Mouse (Mus musculus) mouse embryonic stem cell (cell line): ENCODE measurements at regions not wholly inside any gene's neighbourhood (a gene's known extent, or its start where the extent isn't known, plus 50 kb on each side); places are given as distances from the start of the nearest gene placed in this dataset.

ENCODE experiments used
- in situ Hi-C, 2 experiments: fragments of 300-500 bp; cut with MboI; formaldehyde crosslinking; loops; 1 replicate in 1 of 2; 3 replicates in 1 of 2; pipeline ENCODE4 v1.14.3; 2019 to 2020; ENCODE audit warnings: low sequenced_read_pairs in 2 of 2, low pct_unique_long_range_greater_than_20kb in 1 of 2, mixed read lengths in 1 of 2; ENCODE audit not compliant: unreplicated experiment in 1 of 2

GRCm38 (mm10) chr3:115509658-115510057 is 205.2 kb downstream of the S1pr1 start:
- in situ Hi-C loops, result no loop called here

GRCm38 (mm10) chr3:115497420-115497819 is 217.5 kb downstream of the S1pr1 start:
- in situ Hi-C loops, result no loop called here

GRCm38 (mm10) chr3:115496110-115496509 is 218.8 kb downstream of the S1pr1 start:
- in situ Hi-C loops, result no loop called here

- in situ Hi-C loops, result no loop called here
Measured at GRCm38 (mm10) chr3:115495692-115496091, 219.2 kb downstream of the S1pr1 start.

- in situ Hi-C loops, result no loop called here
Measured at GRCm38 (mm10) chr3:115468980-115469379, 245.9 kb downstream of the S1pr1 start.

GRCm38 (mm10) chr3:115467850-115468249 is 247.0 kb downstream of the S1pr1 start:
- in situ Hi-C loops, result no loop called here

GRCm38 (mm10) chr3:115462623-115463022 is 252.2 kb downstream of the S1pr1 start:
- in situ Hi-C loops, result no loop called here
